Mouse (Mus musculus) c-Kit-positive CD71-negative TER-119-negative erythroid progenitor cells, embryonic 14.5 days (primary cell): ENCODE data around the gene Vwce.

Experiments
- DNase-seq: peaks from one replicate; pipeline ENCODE4 v3.0.0-alpha.2; 2013; ENCODE audit warnings: low read depth

Vwce gene

DNA sequence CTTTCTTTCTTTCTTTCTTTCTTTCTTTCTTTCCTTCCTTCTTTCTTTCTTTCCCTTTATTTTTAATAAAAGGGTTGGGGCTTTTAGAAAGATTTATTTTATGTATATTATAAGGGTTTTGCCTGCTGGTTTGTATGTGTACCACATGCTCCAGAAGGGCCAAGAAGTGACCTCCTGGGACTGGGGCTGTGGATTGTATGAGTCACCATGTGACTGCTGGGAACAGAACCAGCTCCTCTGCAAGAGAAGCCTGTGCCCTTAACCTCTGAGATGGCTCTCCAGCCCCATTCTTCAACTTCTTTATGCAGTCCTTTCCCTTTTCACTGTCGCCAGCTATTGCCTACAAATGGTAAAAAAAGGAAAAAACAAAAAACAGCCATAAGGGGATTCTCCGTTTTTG lies 11.6 kb downstream of the Vwce start:
- no peak for DNase-seq

DNA sequence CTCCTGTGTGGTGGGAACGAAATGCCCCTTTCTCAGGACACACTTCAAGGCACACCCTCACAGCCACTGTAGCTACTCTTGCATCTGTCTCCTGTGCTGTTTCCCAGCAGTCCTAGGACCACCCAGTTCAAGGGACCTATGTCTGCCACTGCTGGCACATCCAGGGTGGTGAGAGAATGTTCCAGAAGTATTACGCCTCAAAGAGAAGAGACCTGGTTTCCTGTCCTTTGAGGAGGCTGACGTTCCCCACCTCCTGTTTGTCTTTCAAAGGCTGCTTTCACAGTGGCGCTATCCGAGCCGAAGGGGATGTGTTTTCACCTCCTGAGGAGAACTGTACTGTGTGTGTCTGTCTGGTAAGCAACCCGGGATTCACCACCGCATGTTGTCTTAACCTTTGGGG lies 14.1 kb downstream of the Vwce start:
- no peak for DNase-seq

DNA sequence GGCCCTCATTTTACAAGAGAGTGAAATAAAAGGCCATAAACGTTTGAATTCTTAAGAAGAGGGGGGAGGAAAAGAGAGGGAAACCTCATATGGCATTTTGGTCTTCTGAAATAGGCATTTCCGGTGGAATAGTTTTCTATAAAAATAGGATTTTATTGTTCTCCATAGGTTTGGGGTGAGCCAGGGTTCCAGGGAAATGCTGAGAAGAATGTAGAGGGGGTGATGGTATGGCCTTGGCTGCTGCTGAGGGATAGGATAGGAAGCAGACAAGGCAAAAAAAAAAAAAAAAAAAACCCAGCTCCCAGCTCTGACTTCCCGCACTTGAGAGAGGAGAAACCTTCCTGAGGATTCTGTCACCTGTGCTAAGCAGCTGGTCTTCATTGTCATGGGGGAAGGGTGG lies 22.0 kb downstream of the Vwce start:
- no peak for DNase-seq

DNA sequence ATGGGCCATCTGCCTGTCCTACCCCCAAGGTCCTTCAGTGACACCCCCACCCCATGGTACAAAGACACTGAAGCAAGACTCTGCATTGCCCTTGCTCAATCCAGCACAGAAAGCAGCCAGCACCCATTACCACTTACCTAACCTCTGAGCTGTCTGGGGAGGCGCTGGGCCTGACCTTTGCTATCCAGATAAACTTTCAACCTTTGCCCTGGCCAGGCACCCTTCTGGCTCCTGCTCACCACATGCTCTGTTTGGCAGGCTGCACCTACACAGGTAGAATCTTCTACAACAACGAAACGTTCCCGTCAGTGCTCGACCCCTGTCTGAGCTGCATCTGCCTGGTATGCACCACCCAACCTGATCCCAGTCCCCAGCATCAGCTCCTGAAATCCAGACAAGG lies 23.7 kb downstream of the Vwce start:
- DNase-seq: no peak

DNA sequence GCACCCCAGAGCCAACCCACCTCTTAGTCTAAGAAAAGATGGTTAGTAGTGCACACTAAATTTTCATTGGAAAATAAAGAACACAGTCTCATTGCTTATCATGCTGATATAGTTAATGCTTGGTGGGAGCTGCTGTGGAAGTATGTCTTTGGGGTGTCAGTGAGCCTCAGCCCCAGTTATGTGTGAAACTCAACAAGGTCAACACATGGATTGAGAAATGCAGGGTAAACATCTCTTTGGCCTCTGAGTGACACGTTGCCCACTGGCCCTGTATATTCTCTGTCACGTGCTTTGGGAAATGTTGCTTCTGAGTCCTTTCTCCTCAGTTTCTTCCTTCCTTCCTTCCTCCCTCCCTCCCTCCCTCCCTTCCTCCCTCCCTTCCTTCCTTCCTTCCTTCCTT lies 24.4 kb downstream of the Vwce start:
- DNase-seq: no peak

DNA sequence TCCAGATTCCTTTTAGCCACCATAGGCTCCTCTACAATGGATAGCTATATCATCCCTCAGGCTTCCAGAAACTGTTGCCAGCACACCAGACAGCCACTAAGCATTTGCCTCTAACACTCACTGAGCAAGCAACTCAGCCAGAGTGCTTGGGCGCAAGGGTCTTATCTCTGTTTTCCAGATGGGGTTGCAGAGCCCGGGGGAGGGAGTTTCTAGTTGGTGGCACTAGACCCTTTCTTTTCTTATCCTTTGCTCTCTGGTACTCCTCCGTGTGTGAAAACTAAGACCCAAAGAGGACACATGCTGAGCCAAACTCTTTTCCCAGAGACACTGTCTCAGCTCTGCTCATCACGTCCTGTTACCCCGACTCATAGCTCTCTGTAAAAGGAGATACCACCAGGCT lies 27.4 kb downstream of the Vwce start:
- peak; percentile 41 for DNase-seq

DNA sequence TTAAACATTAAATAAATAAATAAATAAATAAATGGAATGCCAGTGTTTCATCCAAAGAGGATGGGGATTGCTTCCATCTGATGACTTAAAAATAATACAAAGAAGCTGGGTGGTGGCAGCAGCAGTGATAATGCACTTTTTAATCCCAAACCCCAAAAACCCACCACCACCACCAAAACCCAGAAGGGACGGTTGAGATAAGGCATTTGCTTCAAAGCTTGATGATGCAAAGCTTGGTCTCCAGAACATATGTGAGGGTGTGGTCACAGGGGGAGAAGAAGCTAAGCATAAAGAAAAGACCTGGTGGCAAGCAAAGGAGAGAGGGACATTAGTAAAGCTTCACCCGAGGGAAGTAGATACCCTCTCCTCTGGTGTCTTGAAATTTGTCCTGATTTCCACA lies 27.9 kb downstream of the Vwce start:
- peak; percentile 37 for DNase-seq

DNA sequence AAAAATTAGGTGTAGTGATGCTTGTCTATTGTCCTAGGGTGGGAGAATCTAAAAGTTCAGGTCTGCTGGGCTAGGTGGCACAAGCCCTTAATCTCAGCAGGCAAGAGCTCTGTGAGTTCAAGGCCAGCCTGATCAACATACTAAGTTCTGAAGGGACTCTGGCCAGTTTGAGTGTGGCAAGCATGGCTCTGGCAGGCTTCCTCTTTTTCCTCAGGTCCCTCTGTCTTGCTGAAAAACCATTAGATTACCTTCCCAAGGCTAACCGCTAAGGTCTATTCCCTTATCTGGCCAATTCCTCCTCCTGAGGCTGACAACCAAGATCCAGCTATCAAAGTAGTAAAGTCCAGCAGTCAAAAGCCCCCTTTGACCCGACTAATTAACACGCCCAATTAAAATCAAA lies 28.7 kb downstream of the Vwce start:
- no peak for DNase-seq

DNA sequence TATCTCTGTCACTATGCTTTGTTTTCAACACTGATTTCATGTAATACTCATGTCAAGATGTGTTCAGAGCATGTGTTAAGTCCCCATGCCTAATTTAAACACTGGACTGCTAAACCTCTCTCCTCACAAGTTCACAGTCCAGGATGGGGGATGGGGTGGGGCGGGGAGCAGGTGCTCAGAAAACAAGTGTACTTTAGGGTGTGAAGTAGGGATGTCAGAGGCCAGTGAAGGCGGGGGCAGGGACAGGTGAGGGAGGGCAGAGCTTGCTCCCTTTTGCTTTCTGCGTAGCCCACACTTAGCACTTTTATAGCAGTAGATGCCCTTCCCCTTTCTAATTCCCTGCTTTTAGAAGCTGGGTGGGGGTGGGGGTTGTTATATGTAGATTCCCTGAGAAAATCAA lies 31.1 kb downstream of the Vwce start:
- no peak for DNase-seq

DNA sequence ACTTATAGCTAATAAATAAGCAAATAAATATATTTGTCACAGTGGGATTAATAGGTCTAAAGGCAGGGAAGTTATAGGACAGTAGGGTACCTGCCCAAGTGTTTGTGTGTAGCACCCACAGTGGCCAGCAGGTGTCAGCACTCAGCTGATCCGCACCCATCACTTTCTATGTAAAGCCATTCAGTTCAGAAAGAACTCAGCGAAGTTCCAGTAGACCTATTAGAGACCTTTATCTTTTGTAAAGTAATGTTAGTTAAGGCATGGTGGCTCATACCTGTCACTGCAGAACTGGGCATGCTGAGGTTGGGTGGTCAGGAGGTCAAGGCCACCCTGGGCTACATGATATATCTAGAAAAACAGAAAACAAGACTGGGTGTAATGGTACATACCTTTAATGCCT lies 31.5 kb downstream of the Vwce start:
- DNase-seq: peak; percentile 53

DNA sequence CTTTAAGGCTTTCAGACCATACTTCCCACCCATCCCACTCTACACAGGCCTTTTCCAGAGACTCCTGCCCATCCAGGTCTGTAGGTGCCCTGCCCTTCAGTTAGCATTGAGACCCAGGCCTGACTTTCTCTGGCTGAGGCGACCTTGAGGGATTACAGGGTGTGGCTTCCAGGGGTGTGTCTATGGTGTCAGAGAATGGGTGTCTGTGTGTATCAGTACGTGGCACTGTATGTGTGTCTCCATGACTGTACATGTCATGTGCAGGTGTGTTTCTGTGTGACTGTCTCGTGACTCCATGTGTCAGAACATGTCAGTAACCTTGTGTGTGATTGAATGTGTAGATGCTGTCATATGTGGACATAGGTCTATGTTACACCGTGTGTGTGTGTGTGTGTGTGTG lies 37.3 kb downstream of the Vwce start:
- no peak for DNase-seq

DNA sequence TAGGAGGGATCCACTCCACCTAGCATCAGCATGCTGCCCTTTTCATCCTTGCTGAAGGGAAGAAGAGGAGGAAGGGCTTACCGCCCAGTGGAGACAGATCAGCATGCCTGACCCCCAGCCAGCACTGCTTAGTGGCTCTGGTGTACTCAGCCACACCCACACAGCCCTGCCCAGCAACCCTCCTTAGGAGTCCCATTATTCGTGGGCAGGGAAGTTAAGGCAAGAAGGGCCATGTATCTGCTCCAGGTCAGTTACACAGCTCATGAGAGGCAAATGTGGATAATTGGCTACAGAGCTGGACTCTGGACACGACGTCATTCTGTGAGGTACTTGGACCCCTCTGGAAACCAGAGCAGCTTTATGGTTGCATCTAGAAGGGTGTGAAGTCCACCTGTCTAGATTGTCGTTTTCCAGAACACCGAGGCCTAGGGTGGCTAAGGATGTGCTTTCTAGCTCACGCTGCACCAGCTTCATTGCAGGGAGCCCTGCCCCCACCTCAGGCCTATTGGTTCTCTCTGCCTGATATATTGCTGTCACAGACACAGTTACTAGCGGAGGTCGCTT lies 37.9 kb downstream of the Vwce start:
- no peak for DNase-seq

DNA sequence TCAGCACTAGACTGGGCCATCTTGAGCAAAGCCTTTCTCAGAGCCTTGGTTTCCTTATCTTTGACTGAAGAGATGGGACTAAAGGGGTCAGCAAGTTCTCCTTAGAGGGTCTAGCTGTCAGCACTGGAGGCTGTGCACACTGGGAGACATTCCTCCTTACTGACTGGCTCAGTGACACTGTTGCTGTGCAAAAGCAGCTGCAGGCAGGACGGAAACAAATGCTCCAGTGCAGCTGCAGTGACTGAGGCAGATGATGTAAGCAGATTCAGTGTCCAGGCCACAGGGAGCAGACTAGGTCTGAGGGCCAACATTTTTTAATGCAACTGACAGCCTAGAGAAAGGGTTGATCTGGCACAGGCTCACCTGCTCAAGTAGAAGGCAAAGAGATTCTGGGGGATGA lies 39.3 kb downstream of the Vwce start:
- no peak for DNase-seq

DNA sequence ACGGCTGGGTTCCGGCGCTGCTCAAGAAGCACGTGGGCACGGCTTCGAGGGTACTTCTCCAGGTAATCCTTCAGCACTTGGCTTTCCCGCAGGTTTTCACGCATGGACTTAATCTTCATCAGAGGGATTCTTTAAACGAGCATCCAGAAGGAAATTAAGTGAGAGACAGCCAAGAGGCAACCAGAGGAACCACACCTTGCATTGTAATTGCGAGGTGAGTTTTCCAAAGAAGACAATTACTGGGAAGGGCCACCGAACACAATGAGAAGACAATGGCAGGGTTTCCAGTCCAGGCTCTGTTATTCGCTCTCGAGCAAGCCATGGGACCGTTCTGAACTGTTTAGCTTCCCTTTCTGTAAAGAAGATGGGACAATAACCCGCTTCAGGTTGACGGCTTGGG lies 42.6 kb downstream of the Vwce start:
- DNase-seq: no peak

DNA sequence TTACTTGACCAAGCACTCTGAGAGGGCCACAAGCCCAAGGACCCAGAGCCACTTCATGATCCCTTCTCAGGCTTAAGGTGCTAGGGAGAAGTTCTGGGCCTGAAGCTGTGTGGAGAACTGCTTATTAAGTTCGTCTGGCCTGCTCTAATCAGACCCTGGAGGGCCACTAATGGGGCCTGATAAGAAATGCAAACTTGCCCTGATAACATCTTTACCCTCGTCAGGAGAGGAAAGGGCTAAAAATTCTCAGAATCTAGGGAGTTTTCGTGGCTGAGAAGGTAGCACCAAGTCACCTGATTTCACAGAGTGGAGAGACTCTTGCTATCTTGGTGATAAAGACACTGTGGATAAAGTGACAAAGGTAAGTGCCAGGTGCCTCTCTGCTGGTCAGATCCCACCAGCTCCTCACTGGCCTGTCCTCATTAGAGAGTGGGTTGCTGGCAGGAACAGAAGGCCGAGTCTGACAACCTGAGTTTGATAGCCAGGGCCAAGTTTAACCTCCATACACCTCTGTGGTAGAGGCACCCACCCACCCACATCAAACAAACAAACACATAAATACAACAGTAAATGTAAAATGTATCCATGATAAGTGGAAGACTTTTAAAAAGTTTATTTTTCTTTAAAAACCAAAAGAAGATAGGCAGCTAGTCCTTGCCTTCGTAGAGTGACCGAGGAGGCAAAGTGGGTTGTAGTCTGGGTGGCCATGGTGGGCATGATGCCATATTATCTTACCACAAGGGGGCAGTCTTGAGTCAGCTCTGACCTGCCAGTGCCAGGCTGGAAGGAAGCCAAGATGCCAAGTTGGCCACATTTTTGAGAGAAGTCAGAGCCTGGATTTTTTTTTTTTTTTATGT lies 44.1 kb downstream of the Vwce start, which contains the start of gene Pga5:
Pga5 (minus strand) TSS at position 157 of the 857 bp plus-strand sequence.
- no peak for DNase-seq

DNA sequence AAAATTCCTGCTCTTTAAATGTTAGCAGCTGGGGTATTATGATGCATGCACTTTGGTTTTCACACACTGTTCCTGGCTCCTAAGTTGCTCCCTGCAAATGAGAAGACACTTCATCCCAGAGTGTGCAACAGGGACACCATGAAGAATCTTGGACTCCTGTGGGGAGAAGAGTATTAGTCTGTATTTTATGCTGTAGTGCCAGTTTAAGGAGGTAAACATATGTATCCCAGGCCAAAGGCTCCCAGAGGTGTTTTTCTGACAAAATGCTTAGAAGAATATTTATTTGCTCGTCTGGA lies 44.7 kb downstream of the Vwce start:
- no peak for DNase-seq

DNA sequence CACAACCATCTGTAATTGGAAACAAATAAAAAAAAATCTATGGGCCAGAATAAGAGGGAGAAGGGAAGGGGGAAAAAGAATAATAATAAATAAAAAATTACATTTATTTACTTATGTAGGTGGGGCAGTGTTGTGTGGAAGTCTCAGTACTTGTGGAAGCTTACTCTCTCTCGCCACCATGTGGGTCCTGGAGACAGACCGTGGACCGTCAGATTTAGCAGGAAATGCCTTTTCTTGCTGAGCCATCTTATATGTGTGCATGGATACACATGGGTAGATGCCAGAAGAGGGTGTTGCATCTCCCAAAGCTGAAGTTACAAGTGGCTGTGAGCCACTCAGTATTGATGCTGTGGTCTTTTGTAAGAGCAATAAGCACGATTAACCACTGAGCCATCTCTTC lies 47.6 kb downstream of the Vwce start:
- DNase-seq: no peak

DNA sequence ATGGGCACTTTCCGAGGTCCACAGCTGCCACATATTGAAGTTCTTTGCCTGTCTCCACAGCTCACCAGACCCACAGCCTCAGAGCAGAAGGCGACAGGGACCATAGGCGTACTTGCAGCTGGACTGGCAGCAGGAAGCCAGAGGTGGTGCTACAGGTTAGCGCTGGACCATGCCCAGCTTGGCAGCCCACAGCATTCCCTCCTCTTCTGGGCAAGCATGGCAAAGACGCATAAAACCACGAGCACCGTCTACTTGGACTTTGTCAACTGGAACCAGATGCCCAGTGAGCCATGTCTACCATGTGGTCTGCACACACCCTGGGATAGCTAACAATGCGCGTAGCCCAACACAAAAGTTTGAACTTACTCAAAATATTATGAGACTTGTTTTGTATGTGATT lies 51.1 kb downstream of the Vwce start:
- DNase-seq: no peak

DNA sequence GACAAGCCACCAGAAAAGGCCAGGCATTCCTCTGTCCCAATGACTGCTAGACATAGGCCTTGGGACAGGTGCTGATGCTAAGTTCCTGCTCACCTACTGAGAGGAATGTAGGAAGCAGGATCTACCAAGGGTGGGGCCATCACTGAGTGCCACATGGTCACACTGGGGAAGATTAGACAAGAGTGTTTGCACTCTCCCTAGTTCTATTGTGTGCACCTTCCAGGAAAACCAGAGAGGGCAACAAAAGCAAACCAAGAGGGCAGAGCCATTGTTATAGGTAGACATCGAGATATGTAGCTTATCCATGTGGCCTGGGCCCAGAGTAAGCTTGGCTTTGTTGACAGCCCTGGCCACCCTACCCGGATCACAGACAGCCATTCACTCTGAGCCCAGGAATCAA lies 51.7 kb downstream of the Vwce start:
- no peak for DNase-seq

DNA sequence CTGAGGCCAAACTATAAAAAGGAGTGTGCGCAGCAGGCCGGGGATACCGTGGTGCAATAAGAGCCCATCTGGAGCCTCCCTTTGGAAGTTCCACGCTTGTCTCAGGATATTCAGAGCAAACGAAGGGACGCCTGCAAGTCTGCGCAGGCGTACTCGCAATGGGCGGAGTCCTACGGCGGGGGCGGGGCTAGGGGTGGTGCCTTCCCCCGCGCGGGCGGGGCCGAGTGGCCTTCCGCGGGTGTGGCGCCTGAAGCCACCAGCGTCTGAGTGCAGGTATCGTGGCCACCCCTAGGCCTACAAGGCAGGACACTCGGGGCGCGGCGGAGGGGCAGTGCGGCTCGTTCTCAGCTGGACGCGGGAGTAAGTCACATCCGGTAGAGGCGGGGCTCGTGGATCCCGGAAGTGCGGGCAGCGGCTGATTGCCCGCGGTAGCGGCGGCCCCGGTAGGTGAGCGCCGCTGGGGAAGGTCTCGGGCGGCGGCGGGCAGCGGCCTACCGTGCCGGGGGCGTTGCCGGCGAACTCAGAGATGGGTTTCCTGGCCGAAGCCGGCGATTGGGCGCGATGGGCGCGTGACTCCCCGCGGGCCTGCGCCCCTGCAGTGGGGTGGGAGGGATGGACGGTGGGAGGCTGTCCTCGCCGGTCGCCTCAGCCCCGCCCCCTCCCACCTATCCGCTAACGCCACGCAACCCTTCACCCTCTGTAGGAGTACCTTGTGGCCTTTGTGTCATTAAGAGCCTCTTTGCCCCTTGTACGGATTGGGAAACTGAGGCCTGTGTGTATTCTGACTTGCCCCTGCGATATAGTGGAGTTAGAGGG lies 54.7 kb downstream of the Vwce start, which contains the start of gene Vps37c:
Vps37c (plus strand) TSS at position 199 of the 816 bp plus-strand sequence.
- peak; percentile 72 for DNase-seq

DNA sequence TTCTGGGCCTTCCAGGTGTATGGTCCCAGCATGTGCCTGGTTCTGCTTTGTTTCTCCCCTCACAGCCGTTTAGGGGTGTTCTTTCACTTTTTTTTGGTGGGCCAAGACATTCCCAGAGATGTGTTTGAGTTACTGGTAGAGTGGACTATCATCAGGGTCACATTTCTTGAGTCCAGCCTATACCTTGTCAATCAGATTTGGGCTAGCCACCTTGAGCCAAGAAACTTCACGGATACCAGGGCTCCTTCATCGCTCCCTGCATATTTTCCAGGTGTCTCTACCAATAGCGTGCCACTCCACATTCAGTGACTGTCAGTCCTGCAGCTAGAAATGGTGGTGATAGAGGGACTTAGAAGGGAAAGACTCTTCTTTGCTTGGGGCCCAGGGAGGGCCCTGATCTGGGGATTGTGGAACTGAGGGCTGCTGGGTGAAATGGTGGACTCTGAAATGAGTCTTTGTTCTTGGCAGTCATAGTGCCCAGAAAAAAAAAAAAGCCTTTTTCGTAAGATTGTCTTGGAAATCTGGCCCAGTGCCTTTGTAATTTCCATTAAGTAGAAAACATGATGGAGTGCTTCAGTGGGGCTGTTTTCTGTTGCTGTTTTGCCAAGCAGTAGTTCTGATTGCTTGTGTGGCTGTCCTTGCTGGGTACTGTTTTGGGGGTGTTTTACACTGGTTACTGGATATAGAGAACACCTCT lies 55.6 kb downstream of the Vwce start:
- DNase-seq: no peak

DNA sequence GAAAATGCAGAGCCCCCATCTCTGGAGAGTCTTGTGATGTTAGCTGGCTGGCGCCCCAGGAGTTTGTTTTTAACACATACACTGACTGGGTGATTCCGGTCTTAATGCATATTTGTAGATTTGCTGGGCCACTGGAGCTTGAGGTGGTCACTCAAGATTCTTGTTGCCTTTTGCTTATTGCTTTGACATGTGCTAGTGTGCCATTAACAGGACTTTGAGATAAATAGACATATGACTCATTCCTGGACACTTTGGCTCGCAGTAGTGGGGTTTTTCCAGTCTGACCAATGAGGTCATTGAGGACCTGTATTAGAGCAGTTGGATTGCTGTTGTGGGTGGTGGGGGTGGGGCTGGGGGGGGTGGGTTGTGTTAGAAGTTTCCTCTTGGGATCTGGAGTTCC lies 56.3 kb downstream of the Vwce start:
- DNase-seq: no peak

DNA sequence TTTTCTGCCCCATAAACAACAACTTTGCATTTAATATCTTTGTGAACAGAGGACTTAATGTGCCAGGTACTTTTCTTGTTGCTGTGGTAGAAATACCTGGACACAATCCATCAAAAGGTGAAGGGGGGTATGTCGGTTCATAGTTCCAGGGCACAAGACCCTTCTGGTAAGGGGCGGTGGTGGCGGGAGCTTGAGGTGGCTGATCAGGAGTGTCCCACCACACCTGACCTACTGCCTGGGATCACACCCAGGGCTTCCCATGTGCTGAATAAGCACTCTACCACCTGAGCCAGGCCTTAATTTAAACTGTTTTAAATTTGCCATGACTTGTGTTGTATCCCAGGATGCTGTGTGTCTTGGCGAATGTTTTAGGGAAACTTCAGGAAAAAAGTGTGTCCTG lies 57.1 kb downstream of the Vwce start:
- DNase-seq: no peak
